Mouse (Mus musculus): ENCODE results near the gene Zyx.

DNA sequence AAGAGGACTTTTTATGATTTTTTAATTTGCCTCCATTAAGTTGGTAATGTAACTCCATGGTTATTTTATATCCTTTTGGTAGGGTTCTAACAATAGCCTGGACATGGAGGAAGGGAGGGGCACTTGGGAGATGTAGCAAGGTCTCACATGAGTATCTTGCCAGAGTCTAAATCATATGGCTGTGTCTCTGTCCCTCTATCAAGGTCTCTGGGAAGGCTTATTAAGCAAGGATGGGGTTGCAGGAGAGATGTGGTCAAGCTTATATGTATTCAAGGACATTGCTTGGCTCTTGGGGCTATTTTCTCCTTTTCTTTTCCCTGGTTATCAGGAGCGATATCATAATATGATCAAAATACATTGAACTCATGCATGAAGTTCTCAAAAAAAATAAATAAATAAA, 49.6 kb downstream of the Zyx start:
- TF ChIP-seq TCF3 (IDR thresholded peaks at IDR 0.05; ENCODE audit: insufficient read length, low read depth) (no peak), POLR2A (IDR thresholded peaks at IDR 0.05; ENCODE audit: insufficient read length, low read depth) (no peak), E2F4 (IDR thresholded peaks at IDR 0.05; ENCODE audit: insufficient read depth) (no peak), TCF12 (IDR thresholded peaks at IDR 0.05; ENCODE audit: insufficient read depth, poor library complexity, severe bottlenecking) (no peak), POLR2AphosphoS2 (IDR thresholded peaks at IDR 0.05; ENCODE audit: insufficient read length, low read depth) (no peak), USF1 (IDR thresholded peaks at IDR 0.05; ENCODE audit: low read depth) (no peak), MAX (IDR thresholded peaks at IDR 0.05; ENCODE audit: low read depth) (no peak), MYOG (IDR thresholded peaks at IDR 0.05; ENCODE audit: control insufficient read depth in 1 of 3, insufficient read depth in 1 of 3, insufficient read length in 2 of 3, low read depth in 2 of 3) (no peak), REST (IDR thresholded peaks at IDR 0.05; ENCODE audit: insufficient read depth, insufficient read length) (no peak)
